ENCODE assay signal across 9 mouse cellular contexts in the genomic region with DNA sequence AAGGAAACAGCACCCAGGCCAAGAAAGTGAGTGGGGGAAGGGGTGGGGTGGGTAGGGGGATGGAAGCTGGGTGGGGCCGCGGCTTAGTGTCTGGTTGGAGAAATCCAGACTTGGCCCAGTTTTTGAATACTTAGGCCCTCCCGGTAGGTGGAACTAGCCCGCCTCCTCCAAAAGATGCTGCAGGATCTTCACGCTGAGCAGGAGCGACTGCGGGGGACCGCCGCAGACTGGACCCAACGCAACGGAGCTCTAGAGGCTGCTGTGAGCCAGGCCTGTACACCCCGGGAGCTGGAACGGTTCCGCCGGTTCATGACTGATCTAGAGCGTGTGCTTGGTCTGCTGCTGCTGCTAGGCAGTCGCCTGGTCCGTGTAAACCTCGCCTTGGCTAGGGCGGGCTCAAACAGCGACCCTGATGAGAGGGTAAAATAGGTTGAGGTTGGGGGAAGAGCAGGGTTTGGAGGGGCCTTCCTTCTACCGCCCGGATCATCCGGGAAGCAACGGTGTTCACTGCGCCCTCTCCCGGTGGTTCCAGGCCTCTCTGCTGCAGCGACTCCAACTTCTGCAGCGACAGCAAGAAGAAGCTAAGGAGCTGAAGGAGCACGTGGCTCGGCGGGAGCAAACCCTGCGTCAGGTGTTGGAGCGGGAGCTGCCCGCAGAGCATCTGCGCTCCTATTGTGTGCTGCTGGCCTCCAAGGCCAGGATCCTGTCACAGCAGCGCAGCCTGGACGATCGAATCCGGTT. TPM values are rescaled to one million over a fixed set of nuclear protein-coding genes. Genes with fewer than 3 reads are reported as not detected.
DNase-seq lines count a peak whose midpoint lies in the region; ATAC-seq and TF ChIP-seq lines count a peak whose summit lies in the region.
"Had no signal": no experiment of that assay in that cellular context is flagged by ENCODE, and none has a peak within 500 bp of the region (broad histone marks: within the 10 kb centered on the region; RNA-seq: fewer than 3 reads in every experiment).

No protein-coding gene starts in this region.

- peak overlapping the region; percentile 72 for H3K4me3 ChIP-seq in E14TG2a.4 (replicated peaks; ENCODE audit: low read length)
- peak overlapping the region; percentile 42 for H3K4me3 ChIP-seq in forebrain, embryonic 16.5 days (replicated peaks; ENCODE audit: low read length)
- 0 out of 2 replicates have a peak overlapping the region, but pooled peaks have one; percentile 21 for H3K4me3 ChIP-seq in liver, embryonic 16.5 days (ENCODE audit: low read depth, low read length)
- peak overlapping the region; percentile 30 for H3K4me3 ChIP-seq in neural tube, embryonic 13.5 days

- H3K9me3 ChIP-seq in E14TG2a.4 (ENCODE audit: low read length), result no peaks in the 10 kb centered on the region
- H3K9me3 ChIP-seq in forebrain, embryonic 16.5 days (ENCODE audit: control insufficient read depth, low read length), result no peaks in the 10 kb centered on the region
- no peaks in the 10 kb centered on the region for H3K9me3 ChIP-seq in liver, embryonic 16.5 days (replicated peaks; ENCODE audit: control insufficient read depth, low read length)
- 0 out of 2 replicates have a peak, but pooled peaks cover 4% of the 10 kb centered on the region for H3K9me3 ChIP-seq in neural tube, embryonic 13.5 days

- 8% methylated on average over 40 of the region's 40 CpGs for WGBS in forebrain, embryonic 16.5 days
- WGBS in liver, embryonic 16.5 days (ENCODE audit: insufficient replicate concordance), result 14% methylated on average over 40 of the region's 40 CpGs
- 6% methylated on average over 40 of the region's 40 CpGs for WGBS in neural tube, embryonic 13.5 days

- H3K27ac ChIP-seq in forebrain, embryonic 16.5 days (ENCODE audit: low read length), result no peak overlapping the region
- no peak overlapping the region for H3K27ac ChIP-seq in liver, embryonic 16.5 days (ENCODE audit: low read length)
- H3K27ac ChIP-seq in neural tube, embryonic 13.5 days (replicated peaks), result no peak overlapping the region

- peak; percentile 74 for TF ChIP-seq CTCF in E14TG2a.4 (conservative IDR thresholded peaks at IDR 0.05; ENCODE audit: low read length)

- peak overlapping the region; percentile 60 for H3K9ac ChIP-seq in forebrain, embryonic 16.5 days (replicated peaks; ENCODE audit: low read depth, low read length)
- H3K9ac ChIP-seq in liver, embryonic 16.5 days (ENCODE audit: low read depth, low read length), result 0 out of 2 replicates have a peak overlapping the region, but pooled peaks have one; percentile 28
- H3K9ac ChIP-seq in neural tube, embryonic 13.5 days, result peak overlapping the region; percentile 55

- ATAC-seq in forebrain, embryonic 16.5 days, result peak; percentile 61
- no peak for ATAC-seq in liver, embryonic 16.5 days (ENCODE audit: low read depth)
- ATAC-seq in neural tube, embryonic 13.5 days (ENCODE audit: low read depth), result peak; percentile 34

- intact Hi-C loops in heart, postnatal 14 days (cut with DNase I), result no loop called here

- peak; percentile 92 for DNase-seq in cerebellum, adult 18-20 months
- DNase-seq in heart, postnatal 14 days, result peak; percentile 78 to 88
- DNase-seq in kidney, postnatal 4 days, result peak; percentile 91 to 92
- DNase-seq in testis, postnatal 14 days (ENCODE audit: low spot score), result peak; percentile 68

- H3K27me3 ChIP-seq in E14TG2a.4 (ENCODE audit: insufficient read depth, low read length), result peaks cover 98% of the 10 kb centered on the region
- peaks cover 48% of the 10 kb centered on the region for H3K27me3 ChIP-seq in forebrain, embryonic 16.5 days (replicated peaks; ENCODE audit: control insufficient read depth, insufficient read depth, low read length)
- H3K27me3 ChIP-seq in liver, embryonic 16.5 days (ENCODE audit: control insufficient read depth, insufficient read depth, low read depth, low read length), result peaks cover 73% of the 10 kb centered on the region
- peaks cover 87% of the 10 kb centered on the region for H3K27me3 ChIP-seq in neural tube, embryonic 13.5 days

- no peaks in the 10 kb centered on the region for H3K36me3 ChIP-seq in E14TG2a.4 (ENCODE audit: insufficient read depth, low read length)
- no peaks in the 10 kb centered on the region for H3K36me3 ChIP-seq in forebrain, embryonic 16.5 days (ENCODE audit: control insufficient read depth, insufficient read depth)
- no peaks in the 10 kb centered on the region for H3K36me3 ChIP-seq in liver, embryonic 16.5 days (ENCODE audit: control insufficient read depth, insufficient read depth)
- no peaks in the 10 kb centered on the region for H3K36me3 ChIP-seq in neural tube, embryonic 13.5 days

- peaks cover 59% of the 10 kb centered on the region for H3K4me1 ChIP-seq in E14TG2a.4 (replicated peaks; ENCODE audit: low read depth, low read length)
- H3K4me1 ChIP-seq in forebrain, embryonic 16.5 days (replicated peaks; ENCODE audit: control insufficient read depth, insufficient read depth, low read length), result peaks cover 37% of the 10 kb centered on the region
- H3K4me1 ChIP-seq in liver, embryonic 16.5 days (ENCODE audit: control insufficient read depth, low read depth, low read length), result peaks cover 21% of the 10 kb centered on the region
- H3K4me1 ChIP-seq in neural tube, embryonic 13.5 days (replicated peaks), result peaks cover 38% of the 10 kb centered on the region

- peak overlapping the region; percentile 62 for H3K4me2 ChIP-seq in forebrain, embryonic 16.5 days (ENCODE audit: low read length)
- H3K4me2 ChIP-seq in liver, embryonic 16.5 days (ENCODE audit: low read depth, low read length), result peak overlapping the region; percentile 48; the same call in 1 of the 2 replicates
- H3K4me2 ChIP-seq in neural tube, embryonic 13.5 days, result peak overlapping the region; percentile 56

RNA-seq across cellular contexts. Expression of gene Gm9837, which starts 3.9 kb away (rescaled TPM):
- polyA plus RNA-seq in forebrain, embryonic 16.5 days (2015; fragmentation: Nextera tagmentation; extraction: Ambion mirVana), result not detected in 2 replicates
- not detected for total RNA-seq in heart, postnatal 14 days (2021)
- polyA plus RNA-seq in liver, embryonic 16.5 days (2015; fragmentation: Nextera tagmentation; extraction: Ambion mirVana), result not detected in 2 replicates
- not detected in 2 replicates for polyA plus RNA-seq in neural tube, embryonic 13.5 days (2015; fragmentation: Nextera tagmentation; extraction: Ambion mirVana)
- total RNA-seq: adrenal gland, postnatal 4 days had no signal

RNA-seq across cellular contexts. Expression of gene Shroom1, which starts 9.4 kb away (rescaled TPM):
- polyA plus RNA-seq in forebrain, embryonic 16.5 days (2015; fragmentation: Nextera tagmentation; extraction: Ambion mirVana), result 2.2 and 2.7 TPM in 2 replicates
- under 1 TPM; 0.44 to 0.53 TPM for total RNA-seq in heart, postnatal 14 days (2021)
- polyA plus RNA-seq in liver, embryonic 16.5 days (2015; fragmentation: Nextera tagmentation; extraction: Ambion mirVana), result 3.1 and 4.1 TPM in 2 replicates
- polyA plus RNA-seq in neural tube, embryonic 13.5 days (2015; fragmentation: Nextera tagmentation; extraction: Ambion mirVana), result 1.9 and 3.5 TPM in 2 replicates

RNA-seq across cellular contexts. Expression of gene Gm10447, which starts 9.5 kb away (rescaled TPM):
- not detected in 2 replicates for polyA plus RNA-seq in forebrain, embryonic 16.5 days (2015; fragmentation: Nextera tagmentation; extraction: Ambion mirVana)
- not detected for total RNA-seq in heart, postnatal 14 days (2021)
- polyA plus RNA-seq in liver, embryonic 16.5 days (2015; fragmentation: Nextera tagmentation; extraction: Ambion mirVana), result 0.18 and 0.22 TPM in 2 replicates
- polyA plus RNA-seq in neural tube, embryonic 13.5 days (2015; fragmentation: Nextera tagmentation; extraction: Ambion mirVana), result not detected in 2 replicates

RNA-seq across cellular contexts. Expression of gene Gm9945, which starts 13.6 kb away (rescaled TPM):
- not detected in 2 replicates for polyA plus RNA-seq in forebrain, embryonic 16.5 days (2015; fragmentation: Nextera tagmentation; extraction: Ambion mirVana)
- not detected for total RNA-seq in heart, postnatal 14 days (2021)
- polyA plus RNA-seq in liver, embryonic 16.5 days (2015; fragmentation: Nextera tagmentation; extraction: Ambion mirVana), result 0.49 and 0.64 TPM in 2 replicates
- not detected in 2 replicates for polyA plus RNA-seq in neural tube, embryonic 13.5 days (2015; fragmentation: Nextera tagmentation; extraction: Ambion mirVana)
- total RNA-seq: adrenal gland, postnatal 4 days had no signal

RNA-seq across cellular contexts. Expression of gene Sowaha, which starts 13.7 kb away (rescaled TPM):
- polyA plus RNA-seq in forebrain, embryonic 16.5 days (2015; fragmentation: Nextera tagmentation; extraction: Ambion mirVana), result 1.9 and 2.2 TPM in 2 replicates
- total RNA-seq in heart, postnatal 14 days (2021), result under 1 TPM; 0.07 TPM
- polyA plus RNA-seq in liver, embryonic 16.5 days (2015; fragmentation: Nextera tagmentation; extraction: Ambion mirVana), result 13.5 and 15.9 TPM in 2 replicates
- 0.21 and 0.27 TPM in 2 replicates for polyA plus RNA-seq in neural tube, embryonic 13.5 days (2015; fragmentation: Nextera tagmentation; extraction: Ambion mirVana)

Comparison
In these comparisons a context has a peak if more than half of its experiments do, and no peak if none do; other contexts are left out.
1. H3K4me3 ChIP-seq: peak in every context shown above with its lines; median percentile 72 in E14TG2a.4; 42 in forebrain, embryonic 16.5 days; 30 in neural tube, embryonic 13.5 days; 21 in liver, embryonic 16.5 days.